Mouse (Mus musculus) myocyte (in vitro differentiated cells): ENCODE measurements around the gene Gramd1b. TPM values are rescaled to one million over a fixed set of nuclear protein-coding genes. Genes with fewer than 3 reads are reported as not detected.

ENCODE experiments used
- H3K27me3 ChIP-seq: one replicate; pipeline ENCODE4 v1.6.1; 2011; ENCODE audit not compliant: control insufficient read depth, insufficient read depth, insufficient read length
- H3K36me3 ChIP-seq: one replicate; pipeline ENCODE4 v1.6.1; 2011; ENCODE audit not compliant: control insufficient read depth, insufficient read depth
- H3K4me2 ChIP-seq: one replicate; pipeline ENCODE4 v1.6.1; 2011; ENCODE audit warnings: low read depth, control low read depth
- H3K4me3 ChIP-seq: one replicate; pipeline ENCODE4 v1.5.1; 2011; ENCODE audit warnings: mild to moderate bottlenecking, control low read depth, moderate library complexity
- H3K79me2 ChIP-seq: one replicate; pipeline ENCODE4 v1.6.1; 2011; ENCODE audit not compliant: control insufficient read depth, insufficient read depth
- H3ac ChIP-seq: one replicate; pipeline ENCODE4 v1.6.1; 2011; ENCODE audit not compliant: control insufficient read depth, insufficient read length
- CEBPB ChIP-seq: IDR thresholded peaks from 2 replicates; pipeline ENCODE4 v1.6.1; 2011; ENCODE audit warnings: mild to moderate bottlenecking, moderate library complexity; ENCODE audit not compliant: poor library complexity, insufficient read depth, severe bottlenecking
- E2F4 ChIP-seq: IDR thresholded peaks from one replicate; pipeline ENCODE4 v1.6.1; 2011; ENCODE audit warnings: mild to moderate bottlenecking, control low read depth, moderate library complexity; ENCODE audit not compliant: insufficient read depth
- MAX ChIP-seq: IDR thresholded peaks from one replicate; pipeline ENCODE4 v1.6.1; 2011; ENCODE audit warnings: low read depth, mild to moderate bottlenecking, control low read depth
- MYOD1 ChIP-seq, 3 experiments: IDR thresholded peaks; one replicate each; pipeline ENCODE4 v1.6.1; 2011; ENCODE audit warnings: control low read depth in 2 of 3, low read depth in 2 of 3, mild to moderate bottlenecking in 2 of 3, moderate library complexity in 1 of 3; ENCODE audit not compliant: insufficient read length in 2 of 3, control insufficient read depth in 1 of 3
- MYOG ChIP-seq, 3 experiments: IDR thresholded peaks; one replicate each; pipeline ENCODE4 v1.6.1; 2011; ENCODE audit warnings: control low read depth in 2 of 3, low read depth in 2 of 3, mild to moderate bottlenecking in 2 of 3; ENCODE audit not compliant: insufficient read length in 2 of 3, control insufficient read depth in 1 of 3, insufficient read depth in 1 of 3
- POLR2A ChIP-seq: IDR thresholded peaks from one replicate; pipeline ENCODE4 v1.6.1; 2011; ENCODE audit warnings: low read depth, mild to moderate bottlenecking, control low read depth, moderate library complexity; ENCODE audit not compliant: insufficient read length
- POLR2AphosphoS2 ChIP-seq: IDR thresholded peaks from one replicate; pipeline ENCODE4 v1.6.1; 2011; ENCODE audit warnings: low read depth, control low read depth; ENCODE audit not compliant: insufficient read length
- REST ChIP-seq: IDR thresholded peaks from one replicate; pipeline ENCODE4 v1.6.1; 2011; ENCODE audit warnings: mild to moderate bottlenecking, control low read depth, moderate library complexity; ENCODE audit not compliant: insufficient read depth, insufficient read length
- SRF ChIP-seq: IDR thresholded peaks from one replicate; pipeline ENCODE4 v1.6.1; 2011; ENCODE audit warnings: low read depth; ENCODE audit not compliant: control insufficient read depth, insufficient read length
- TCF12 ChIP-seq: IDR thresholded peaks from one replicate; pipeline ENCODE4 v1.6.1; 2011; ENCODE audit warnings: mild to moderate bottlenecking, control low read depth; ENCODE audit not compliant: poor library complexity, insufficient read depth, severe bottlenecking
- TCF3 ChIP-seq: IDR thresholded peaks from one replicate; pipeline ENCODE4 v1.6.1; 2011; ENCODE audit warnings: low read depth, control low read depth; ENCODE audit not compliant: insufficient read length
- USF1 ChIP-seq: IDR thresholded peaks from one replicate; pipeline ENCODE4 v1.6.1; 2011; ENCODE audit warnings: low read depth, mild to moderate bottlenecking, control low read depth, moderate library complexity
- polyA plus RNA-seq: library from polyadenylated mRNA; unstranded; fragments of >200 nt; fragmentation: generic; extraction: Trizol; gene quantifications from one replicate; pipeline ENCODE4 v1.2.1, GENCODE M21; 2012; ENCODE audit warnings: missing spikeins

Gramd1b gene
- polyA plus RNA-seq, 1 experiment, result 33.9 TPM

DNA sequence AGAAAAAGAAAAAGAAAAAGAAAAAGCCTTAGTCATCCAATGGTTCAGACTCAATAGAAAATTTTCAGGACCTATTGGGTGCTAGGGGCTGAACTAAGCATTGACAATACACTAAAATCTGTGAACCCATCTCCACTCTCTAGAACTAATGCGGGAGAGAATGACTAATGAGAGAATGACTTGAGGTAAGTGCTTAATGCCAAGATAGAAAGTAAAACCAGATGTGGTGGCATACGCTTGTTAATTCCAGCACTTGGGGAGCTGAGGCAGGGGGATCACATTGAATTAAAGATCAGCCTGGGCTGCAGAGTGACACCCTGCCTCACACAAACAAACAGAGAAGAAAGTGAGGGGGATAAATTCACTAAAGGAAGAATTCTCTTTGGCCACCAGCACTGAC lies 131.0 kb downstream of the Gramd1b start:
- Histone ChIP-seq H3K79me2 (no peaks in the 10 kb centered on the region), H3K27me3 (no peaks in the 10 kb centered on the region), H3K36me3 (no peaks in the 10 kb centered on the region), H3K4me2 (no peak overlapping the region), H3K4me3 (no peak overlapping the region), H3ac (no peak overlapping the region)
- TF ChIP-seq POLR2AphosphoS2 (no peak), POLR2A (no peak), TCF3 (no peak), CEBPB (no peak), SRF (no peak), USF1 (no peak), TCF12 (no peak), MYOD1 (IDR thresholded peaks at IDR 0.05; ENCODE audit: control insufficient read depth in 1 of 3, insufficient read length in 2 of 3, low read depth in 2 of 3) (no peak), MYOG (IDR thresholded peaks at IDR 0.05; ENCODE audit: control insufficient read depth in 1 of 3, insufficient read depth in 1 of 3, insufficient read length in 2 of 3, low read depth in 2 of 3) (no peak), E2F4 (no peak), REST (no peak), MAX (no peak)

DNA sequence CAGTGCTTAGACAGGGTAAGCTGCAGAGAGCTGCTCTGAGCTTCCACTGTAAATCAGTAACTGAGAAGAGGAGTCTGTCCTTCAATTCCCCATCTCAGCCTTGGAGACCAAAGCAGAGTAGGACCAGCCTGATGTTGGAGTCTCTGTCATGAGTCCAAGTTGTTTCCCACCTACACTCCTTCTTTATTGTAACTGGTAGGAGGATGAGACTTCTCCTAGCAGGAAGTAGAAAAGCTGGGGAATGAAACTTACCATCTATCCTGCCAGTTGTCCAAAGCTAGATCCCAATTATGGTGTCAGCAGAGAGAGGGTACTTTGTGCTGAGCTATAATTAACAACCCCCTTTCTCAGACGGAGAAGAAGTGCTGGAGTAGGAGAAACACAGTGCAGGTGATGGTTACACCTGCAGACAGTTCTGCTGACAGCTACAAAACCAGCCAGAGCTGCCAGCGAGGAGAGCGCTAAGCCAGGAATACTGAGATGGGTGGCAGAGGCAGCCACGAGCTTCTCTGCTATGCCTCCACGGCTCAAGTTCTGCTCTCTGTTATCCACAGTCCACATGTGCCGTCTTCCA lies 131.7 kb downstream of the Gramd1b start:
- no peaks in the 10 kb centered on the region for H3K27me3 ChIP-seq
- H3ac ChIP-seq, result no peak overlapping the region
- TF ChIP-seq E2F4 (no peak), MYOG (IDR thresholded peaks at IDR 0.05; ENCODE audit: control insufficient read depth in 1 of 3, insufficient read depth in 1 of 3, insufficient read length in 2 of 3, low read depth in 2 of 3) (no peak), USF1 (no peak), REST (no peak), TCF12 (no peak)
- no peaks in the 10 kb centered on the region for H3K36me3 ChIP-seq
- no peak overlapping the region for H3K4me2 ChIP-seq
- H3K4me3 ChIP-seq, result no peak overlapping the region
- H3K79me2 ChIP-seq, result no peaks in the 10 kb centered on the region

DNA sequence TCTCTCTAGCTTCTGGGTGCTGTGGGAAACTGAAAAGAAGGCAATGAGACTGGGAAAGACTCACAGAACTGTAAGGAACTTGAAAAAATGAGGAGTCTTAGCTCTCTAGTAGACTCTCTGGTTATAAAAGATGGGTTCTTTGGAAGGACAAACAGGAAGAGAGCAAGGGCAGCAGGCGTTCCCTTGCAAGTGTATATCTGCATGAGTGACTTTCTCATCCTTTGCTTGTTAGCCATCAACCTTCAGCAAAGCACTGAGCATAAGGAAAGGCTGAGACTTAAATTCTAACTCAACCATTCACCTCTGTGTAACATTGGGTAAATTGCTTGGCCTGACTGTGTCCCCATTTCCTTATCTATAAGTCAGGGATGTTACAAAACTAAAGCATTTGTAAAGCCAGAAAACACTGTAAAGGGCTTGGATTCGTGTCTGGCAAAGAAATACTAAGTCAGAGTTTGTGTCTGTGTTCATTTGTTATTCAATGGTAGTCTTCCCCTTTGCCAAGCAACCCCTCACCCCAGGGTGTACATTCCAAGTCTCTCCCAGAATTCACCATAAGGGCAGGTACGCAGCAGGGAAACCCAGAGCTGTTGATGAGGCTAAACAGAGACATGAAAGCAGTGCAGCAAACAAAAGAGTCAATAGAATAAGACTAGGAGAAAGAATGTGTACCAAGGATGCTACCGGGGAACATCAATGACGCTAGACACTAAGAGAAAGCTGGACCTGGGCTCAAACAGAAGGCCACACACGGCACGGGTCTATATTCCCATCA lies 133.5 kb downstream of the Gramd1b start:
- Histone ChIP-seq H3K79me2 (no peaks in the 10 kb centered on the region), H3K4me3 (no peak overlapping the region), H3ac (no peak overlapping the region), H3K4me2 (no peak overlapping the region), H3K27me3 (no peaks in the 10 kb centered on the region), H3K36me3 (no peaks in the 10 kb centered on the region)
- TF ChIP-seq USF1, result no peak
- no peak for TF ChIP-seq TCF12

- Histone ChIP-seq H3ac (no peak overlapping the region), H3K4me3 (no peak overlapping the region), H3K79me2 (no peaks in the 10 kb centered on the region), H3K27me3 (no peaks in the 10 kb centered on the region), H3K36me3 (no peaks in the 10 kb centered on the region), H3K4me2 (no peak overlapping the region)
- TF ChIP-seq MAX, result no peak
Measured at GRCm38 (mm10) chr9:40397036-40397435, 134.1 kb downstream of the Gramd1b start.

DNA sequence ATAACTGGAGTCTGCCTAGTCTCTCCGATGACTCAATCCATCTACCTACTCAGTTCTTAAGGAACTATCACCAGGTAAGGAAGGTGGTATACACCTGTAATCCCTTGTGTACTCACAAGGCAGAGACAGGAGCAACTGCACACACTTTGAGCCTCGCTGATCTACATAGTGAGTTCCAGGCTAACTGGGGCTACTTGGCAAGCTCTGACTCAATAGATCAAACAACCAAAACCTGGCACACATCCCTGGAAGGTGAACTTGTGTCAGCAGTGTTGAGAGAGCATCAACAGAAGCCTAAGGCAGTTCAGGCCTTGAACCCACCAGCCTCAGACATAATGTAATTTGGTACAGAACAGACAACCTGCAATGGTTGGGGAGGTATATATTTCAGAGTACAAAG lies 135.0 kb downstream of the Gramd1b start:
- no peak overlapping the region for H3K4me3 ChIP-seq
- no peaks in the 10 kb centered on the region for H3K79me2 ChIP-seq
- TF ChIP-seq TCF12, result no peak
- no peak for TF ChIP-seq CEBPB
- TF ChIP-seq POLR2AphosphoS2, result no peak
- TF ChIP-seq USF1, result no peak
- no peak for TF ChIP-seq MYOD1 (IDR thresholded peaks at IDR 0.05; ENCODE audit: control insufficient read depth in 1 of 3, insufficient read length in 2 of 3, low read depth in 2 of 3)
- TF ChIP-seq MYOG (IDR thresholded peaks at IDR 0.05; ENCODE audit: control insufficient read depth in 1 of 3, insufficient read depth in 1 of 3, insufficient read length in 2 of 3, low read depth in 2 of 3), result no peak
- TF ChIP-seq POLR2A, result no peak
- no peaks in the 10 kb centered on the region for H3K27me3 ChIP-seq
- no peak overlapping the region for H3ac ChIP-seq
- H3K4me2 ChIP-seq, result no peak overlapping the region
- H3K36me3 ChIP-seq, result no peaks in the 10 kb centered on the region
